Mouse (Mus musculus) limb, embryonic 15.5 days (tissue): ENCODE results near the gene Hint1. TPM values are rescaled to one million over a fixed set of nuclear protein-coding genes. Genes with fewer than 3 reads are reported as not detected.

Experiments
- ATAC-seq: fragments of 200-750 bp; cut with Nextera tagmentation; 2 replicates; pipeline ENCODE4 v1.8.0; 2017; ENCODE audit warnings: low read depth, moderate TSS enrichment; ENCODE audit not compliant: insufficient number of reproducible peaks, low FRiP score, low TSS enrichment
- H3K27ac ChIP-seq: fragments of 300-500 bp; sonication (generic); 2 replicates; pipeline ENCODE4 v1.5.1; 2015; ENCODE audit warnings: moderate library complexity, mild to moderate bottlenecking, inconsistent platforms
- H3K27me3 ChIP-seq: fragments of 300-500 bp; sonication (generic); 2 replicates; pipeline ENCODE4 v1.6.1; 2015; ENCODE audit warnings: inconsistent platforms
- H3K36me3 ChIP-seq: fragments of 300-500 bp; sonication (generic); 2 replicates; pipeline ENCODE4 v1.6.1; 2015; ENCODE audit warnings: inconsistent platforms
- H3K4me1 ChIP-seq: fragments of 300-500 bp; sonication (generic); 2 replicates; pipeline ENCODE4 v1.6.1; 2015; ENCODE audit warnings: inconsistent platforms
- H3K4me2 ChIP-seq: fragments of 300-500 bp; sonication (generic); 2 replicates; pipeline ENCODE4 v1.6.1; 2015; ENCODE audit warnings: mild to moderate bottlenecking, inconsistent platforms
- H3K4me3 ChIP-seq: fragments of 300-500 bp; sonication (generic); 2 replicates; pipeline ENCODE4 v1.5.1; 2015; ENCODE audit warnings: mild to moderate bottlenecking, inconsistent platforms
- H3K9ac ChIP-seq: fragments of 300-500 bp; sonication (generic); 2 replicates; pipeline ENCODE4 v1.6.1; 2015; ENCODE audit warnings: inconsistent platforms
- H3K9me3 ChIP-seq: fragments of 300-500 bp; sonication (generic); 2 replicates; pipeline ENCODE4 v1.6.1; 2016; ENCODE audit warnings: inconsistent platforms
- WGBS: fragments of 180-500 bp; shearing (Covaris S2); methylation state at CpG from one replicate; pipeline ENCODE4 v1.1.7; 2015; 5-methylcytosine and 5-hydroxymethylcytosine counted together
- polyA plus RNA-seq: library from polyadenylated mRNA; unstranded; fragments of >200 nt; fragmentation: Nextera tagmentation; extraction: Ambion mirVana; gene quantifications from 2 replicates; pipeline ENCODE4 v1.2.1, GENCODE M21; 2015

Gene Hint1
- polyA plus RNA-seq = 450 and 535 TPM in 2 replicates

- Histone ChIP-seq H3K27ac (peak within 1 kb of the TSS; percentile 89), H3K4me1 (peaks cover 11% of the 10 kb centered on the region), H3K4me3 (peak within 1 kb of the TSS; percentile 89), H3K4me2 (peak within 1 kb of the TSS; percentile 53), H3K27me3 (no peaks in the 10 kb centered on the region), H3K9ac (peak within 1 kb of the TSS; percentile 92), H3K9me3 (no peaks in the 10 kb centered on the region), H3K36me3 (peaks cover 22% of the 10 kb centered on the region)
- ATAC-seq = peak; percentile 82
- WGBS = under 1% methylated on average over 81 of the region's 107 CpGs
These were observed at the start of gene Hint1 for GRCm38 (mm10) chr11:54866119-54867048. Hint1 (plus strand) TSS chr11:54866383.

GRCm38 (mm10) chr11:54817449-54817848 is 48.7 kb upstream of the Hint1 start:
- Histone ChIP-seq H3K27ac (no peak overlapping the region), H3K9ac (no peak overlapping the region), H3K4me3 (no peak overlapping the region), H3K36me3 (no peaks in the 10 kb centered on the region), H3K4me2 (no peak overlapping the region), H3K4me1 (no peaks in the 10 kb centered on the region), H3K9me3 (no peaks in the 10 kb centered on the region), H3K27me3 (no peaks in the 10 kb centered on the region)
- 54% methylated on average over 4 of the region's 4 CpGs for WGBS
- no peak for ATAC-seq

GRCm38 (mm10) chr11:54819489-54819888 is 46.7 kb upstream of the Hint1 start:
- no peaks in the 10 kb centered on the region for H3K36me3 ChIP-seq
- no peak overlapping the region for H3K4me2 ChIP-seq
- H3K4me3 ChIP-seq = no peak overlapping the region
- H3K9ac ChIP-seq = no peak overlapping the region
- H3K9me3 ChIP-seq = no peaks in the 10 kb centered on the region
- no peak overlapping the region for H3K27ac ChIP-seq
- H3K4me1 ChIP-seq = no peaks in the 10 kb centered on the region
- WGBS = 67% methylated on average over 7 of the region's 7 CpGs
- H3K27me3 ChIP-seq = no peaks in the 10 kb centered on the region
- ATAC-seq = no peak

- H3K27me3 ChIP-seq = no peaks in the 10 kb centered on the region
- H3K4me2 ChIP-seq = no peak overlapping the region
- no peaks in the 10 kb centered on the region for H3K4me1 ChIP-seq
- no peak overlapping the region for H3K4me3 ChIP-seq
- WGBS = 77% methylated on average over 4 of the region's 4 CpGs
- no peaks in the 10 kb centered on the region for H3K9me3 ChIP-seq
- H3K27ac ChIP-seq = no peak overlapping the region
- H3K9ac ChIP-seq = no peak overlapping the region
- no peak for ATAC-seq
- H3K36me3 ChIP-seq = no peaks in the 10 kb centered on the region
These were observed 42.7 kb upstream of the Hint1 start for GRCm38 (mm10) chr11:54823467-54823866.

- Histone ChIP-seq H3K9me3 (no peaks in the 10 kb centered on the region), H3K27me3 (no peaks in the 10 kb centered on the region), H3K9ac (no peak overlapping the region), H3K4me1 (no peaks in the 10 kb centered on the region), H3K36me3 (no peaks in the 10 kb centered on the region), H3K27ac (no peak overlapping the region), H3K4me2 (no peak overlapping the region), H3K4me3 (no peak overlapping the region)
- 77% methylated on average over 4 of the region's 4 CpGs for WGBS
- no peak for ATAC-seq
These were observed 40.4 kb upstream of the Hint1 start for GRCm38 (mm10) chr11:54825774-54826173.

GRCm38 (mm10) chr11:54826819-54827218 is 39.4 kb upstream of the Hint1 start:
- Histone ChIP-seq H3K4me3 (no peak overlapping the region), H3K9ac (no peak overlapping the region), H3K9me3 (no peaks in the 10 kb centered on the region), H3K4me1 (no peaks in the 10 kb centered on the region), H3K27ac (no peak overlapping the region), H3K27me3 (no peaks in the 10 kb centered on the region), H3K36me3 (no peaks in the 10 kb centered on the region), H3K4me2 (no peak overlapping the region)
- WGBS = 86% methylated on average over 8 of the region's 8 CpGs
- ATAC-seq = no peak

- Histone ChIP-seq H3K27me3 (no peaks in the 10 kb centered on the region), H3K4me3 (no peak overlapping the region), H3K4me2 (no peak overlapping the region), H3K4me1 (no peaks in the 10 kb centered on the region), H3K9me3 (no peaks in the 10 kb centered on the region), H3K27ac (no peak overlapping the region), H3K36me3 (no peaks in the 10 kb centered on the region), H3K9ac (no peak overlapping the region)
- no peak for ATAC-seq
- 80% methylated on average over 4 of the region's 4 CpGs for WGBS
These were observed 32.4 kb upstream of the Hint1 start for GRCm38 (mm10) chr11:54833833-54834232.

GRCm38 (mm10) chr11:54834596-54834995 is 31.6 kb upstream of the Hint1 start:
- Histone ChIP-seq H3K9ac (no peak overlapping the region), H3K4me2 (no peak overlapping the region), H3K4me3 (no peak overlapping the region), H3K27me3 (no peaks in the 10 kb centered on the region), H3K27ac (no peak overlapping the region), H3K36me3 (no peaks in the 10 kb centered on the region), H3K9me3 (no peaks in the 10 kb centered on the region), H3K4me1 (no peaks in the 10 kb centered on the region)
- WGBS = 58% methylated on average over 2 of the region's 2 CpGs
- no peak for ATAC-seq

GRCm38 (mm10) chr11:54836106-54836505 is 30.1 kb upstream of the Hint1 start:
- WGBS = 71% methylated on average over 9 of the region's 9 CpGs
- Histone ChIP-seq H3K9me3 (no peaks in the 10 kb centered on the region), H3K27me3 (no peaks in the 10 kb centered on the region), H3K4me3 (no peak overlapping the region), H3K27ac (no peak overlapping the region), H3K4me1 (no peaks in the 10 kb centered on the region), H3K9ac (no peak overlapping the region), H3K4me2 (no peak overlapping the region), H3K36me3 (no peaks in the 10 kb centered on the region)
- no peak for ATAC-seq

GRCm38 (mm10) chr11:54839696-54840095 is 26.5 kb upstream of the Hint1 start:
- H3K36me3 ChIP-seq = no peaks in the 10 kb centered on the region
- H3K4me2 ChIP-seq = no peak overlapping the region
- H3K4me1 ChIP-seq = no peaks in the 10 kb centered on the region
- ATAC-seq = no peak
- WGBS = 81% methylated on average over 4 of the region's 4 CpGs
- no peak overlapping the region for H3K9ac ChIP-seq
- no peak overlapping the region for H3K27ac ChIP-seq
- no peaks in the 10 kb centered on the region for H3K27me3 ChIP-seq
- no peaks in the 10 kb centered on the region for H3K9me3 ChIP-seq
- no peak overlapping the region for H3K4me3 ChIP-seq

- no peak for ATAC-seq
- H3K4me2 ChIP-seq = no peak overlapping the region
- H3K4me1 ChIP-seq = no peaks in the 10 kb centered on the region
- H3K36me3 ChIP-seq = no peaks in the 10 kb centered on the region
- WGBS = 86% methylated on average over 11 of the region's 11 CpGs
- H3K4me3 ChIP-seq = no peak overlapping the region
- no peaks in the 10 kb centered on the region for H3K27me3 ChIP-seq
- no peak overlapping the region for H3K27ac ChIP-seq
- H3K9me3 ChIP-seq = no peaks in the 10 kb centered on the region
- H3K9ac ChIP-seq = no peak overlapping the region
These were observed 25.3 kb upstream of the Hint1 start for GRCm38 (mm10) chr11:54840891-54841290.

GRCm38 (mm10) chr11:54844424-54844823 is 21.8 kb upstream of the Hint1 start:
- Histone ChIP-seq H3K9ac (no peak overlapping the region), H3K27me3 (no peaks in the 10 kb centered on the region), H3K27ac (no peak overlapping the region), H3K4me2 (no peak overlapping the region), H3K4me1 (no peaks in the 10 kb centered on the region), H3K36me3 (no peaks in the 10 kb centered on the region), H3K4me3 (no peak overlapping the region), H3K9me3 (no peaks in the 10 kb centered on the region)
- 67% methylated on average over 9 of the region's 9 CpGs for WGBS
- ATAC-seq = no peak
